Mouse (Mus musculus): ENCODE measurements around the gene Ccl24.

- TF ChIP-seq SIN3A (IDR thresholded peaks at IDR 0.05; ENCODE audit: low read length) (no peak), ZC3H11A (IDR thresholded peaks at IDR 0.05; ENCODE audit: low read depth, low read length) (no peak), CTCF (conservative IDR thresholded peaks at IDR 0.05 in 1 of 2, IDR thresholded peaks at IDR 0.05 in 1 of 2; ENCODE audit: low read depth in 2 of 2, low read length in 2 of 2) (no peak), MXI1 (IDR thresholded peaks at IDR 0.05; ENCODE audit: low read depth, low read length) (no peak), EP300 (IDR thresholded peaks at IDR 0.05; ENCODE audit: low read length) (0 out of 2 replicates have a peak, but pooled peaks have one; percentile 28), CHD2 (IDR thresholded peaks at IDR 0.05; ENCODE audit: low read length) (no peak), ELF1 (IDR thresholded peaks at IDR 0.05; ENCODE audit: low read depth, low read length) (peak; percentile 83), POLR2A (IDR thresholded peaks at IDR 0.05; ENCODE audit: low read depth, low read length) (no peak), RCOR1 (conservative IDR thresholded peaks at IDR 0.05; ENCODE audit: low read depth, low read length) (no peak), MYC (IDR thresholded peaks at IDR 0.05; ENCODE audit: low read depth, low read length) (no peak), ZMIZ1 (IDR thresholded peaks at IDR 0.05; ENCODE audit: low read depth, low read length) (no peak), MEF2A (IDR thresholded peaks at IDR 0.05; ENCODE audit: borderline replicate concordance, low read depth, low read length) (no peak), MAX (IDR thresholded peaks at IDR 0.05; ENCODE audit: low read length) (no peak), BHLHE40 (IDR thresholded peaks at IDR 0.05; ENCODE audit: low read depth, low read length) (no peak)
Observed at GRCm38 (mm10) chr5:135556259-135556658, 16.6 kb downstream of the Ccl24 start.
